Mouse (Mus musculus): ENCODE data around the gene Exosc9.

DNA sequence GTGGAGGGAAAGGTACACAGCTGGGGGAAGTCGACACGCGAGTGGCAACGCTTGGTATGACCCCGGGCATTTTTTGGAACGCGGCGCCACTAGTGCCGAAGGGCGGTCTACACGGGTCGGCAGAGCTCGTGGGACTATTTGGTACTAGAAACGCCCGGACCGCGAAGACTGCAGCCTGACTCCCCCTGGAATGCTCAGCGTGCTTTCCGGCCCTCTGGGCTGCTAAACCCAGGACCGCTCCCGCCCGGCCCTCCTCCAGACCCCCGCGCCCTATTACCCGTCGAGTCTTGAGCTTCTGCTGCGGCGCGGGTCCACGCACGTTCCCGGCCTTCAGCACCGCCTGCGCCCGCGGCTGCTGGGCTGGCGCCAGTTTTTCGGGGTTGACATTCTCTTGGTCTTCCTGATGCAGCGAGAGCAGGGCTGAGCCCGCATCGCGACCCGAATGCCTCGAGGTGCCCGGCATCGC lies 19.0 kb downstream of the Exosc9 start:
- TF ChIP-seq HCFC1 (IDR thresholded peaks at IDR 0.05; ENCODE audit: low read depth, low read length): no peak
- no peak for TF ChIP-seq CHD2 (IDR thresholded peaks at IDR 0.05; ENCODE audit: low read length)
